Mouse (Mus musculus) spleen, postnatal 14 days (tissue): ENCODE measurements at regions not wholly inside any gene's neighbourhood (a gene's known extent, or its start where the extent isn't known, plus 50 kb on each side); places are given as distances from the start of the nearest gene placed in this dataset.
"Not testable (repeated sequence)": the region's sequence is repeated elsewhere in the genome, so short reads cannot be mapped to it uniquely, and the experiment has no call there.

Experiments
- DNase-seq, 2 experiments: peaks; one replicate each; pipeline ENCODE4 v3.0.0; 2021 to 2022; ENCODE audit warnings: low spot score in 2 of 2

GRCm38 (mm10) chr1:7388627-7389026, 2580.9 kb downstream of the Gm37988 start:
- no peak for DNase-seq

DNA sequence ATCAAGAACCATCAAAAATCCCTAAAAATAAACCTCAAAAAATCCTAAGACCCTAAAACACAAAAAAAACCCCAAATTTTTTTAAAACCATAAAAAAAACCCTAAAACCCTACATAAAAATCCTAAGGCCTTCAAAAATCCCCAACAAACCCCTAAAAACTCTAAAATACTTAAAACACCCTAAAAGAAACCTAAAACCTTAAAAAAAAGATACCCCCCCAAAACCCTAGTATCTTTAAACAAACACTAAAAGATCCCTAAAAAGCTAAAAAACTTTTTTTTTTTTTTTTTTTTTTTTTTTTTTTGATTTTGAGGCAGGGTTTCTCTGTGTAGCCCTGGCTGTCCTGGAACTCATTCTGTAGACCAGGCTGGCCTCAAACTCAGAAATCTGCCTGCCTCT, 2585.8 kb downstream of the Gm37988 start:
- no peak for DNase-seq

DNA sequence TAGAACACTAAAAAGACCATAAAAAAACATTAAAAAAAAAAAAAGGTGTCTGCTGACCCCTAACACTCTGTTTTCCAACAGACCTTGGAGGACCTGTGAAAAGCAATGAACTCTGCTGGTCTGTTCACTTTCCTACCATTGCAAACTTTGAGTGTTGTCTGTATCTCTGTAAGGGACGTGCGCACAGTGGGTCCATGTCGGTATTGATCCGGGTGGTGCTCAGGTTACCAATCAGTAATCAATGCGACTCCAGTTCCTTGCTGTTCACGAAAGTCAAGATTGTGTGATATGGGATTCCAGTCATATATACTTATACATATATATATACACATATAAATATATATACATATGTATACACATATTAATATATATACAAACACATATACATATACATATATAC, 2586.5 kb downstream of the Gm37988 start:
- no peak for DNase-seq

- DNase-seq = no peak
These were observed 2587.8 kb downstream of the Gm37988 start for GRCm38 (mm10) chr1:7395527-7395926.

DNA sequence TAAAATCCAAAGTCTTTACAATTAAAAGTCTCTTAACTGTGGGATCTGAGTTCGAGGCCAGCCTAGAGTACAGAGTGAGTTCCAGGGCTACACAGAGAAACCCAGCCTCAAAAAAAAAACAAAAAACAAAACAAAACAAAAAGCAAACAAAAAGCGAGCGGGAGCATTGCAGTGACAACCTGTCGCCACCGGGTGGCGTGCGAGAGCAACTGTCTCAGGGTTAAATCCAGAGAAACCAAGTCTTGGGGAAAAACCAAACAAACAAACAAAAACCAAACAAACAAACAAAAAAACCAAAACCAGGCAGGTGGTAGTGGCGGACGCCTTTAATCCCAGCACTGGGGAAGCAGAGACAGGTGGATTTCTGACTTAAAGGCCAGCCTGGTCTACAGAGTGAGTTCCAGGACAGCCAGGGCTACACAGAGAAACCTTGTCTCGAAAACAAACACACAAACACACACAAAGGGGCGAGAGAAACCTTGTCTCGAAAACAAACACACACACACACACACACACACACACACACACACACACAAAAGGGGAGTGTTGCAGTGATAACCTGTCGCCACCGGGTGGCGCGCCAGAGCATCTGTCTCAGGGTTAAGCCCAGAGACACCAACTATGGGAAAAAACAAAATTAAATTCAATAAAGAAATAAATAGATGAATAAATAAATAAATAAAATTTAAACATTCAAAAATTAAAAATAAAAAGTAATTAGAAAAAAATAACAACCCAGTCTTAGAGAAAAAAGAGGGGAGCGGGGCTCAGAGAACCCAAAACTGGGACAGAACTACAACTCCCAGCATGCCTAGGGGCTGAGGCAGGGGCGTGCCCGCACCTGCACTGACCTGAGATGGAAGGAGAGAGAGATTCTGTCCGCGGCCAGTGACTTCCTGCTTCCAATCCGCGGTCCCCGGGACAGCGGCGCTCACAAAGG, 2589.4 kb downstream of the Gm37988 start:
- DNase-seq = peak; percentile 17 to 27

DNA sequence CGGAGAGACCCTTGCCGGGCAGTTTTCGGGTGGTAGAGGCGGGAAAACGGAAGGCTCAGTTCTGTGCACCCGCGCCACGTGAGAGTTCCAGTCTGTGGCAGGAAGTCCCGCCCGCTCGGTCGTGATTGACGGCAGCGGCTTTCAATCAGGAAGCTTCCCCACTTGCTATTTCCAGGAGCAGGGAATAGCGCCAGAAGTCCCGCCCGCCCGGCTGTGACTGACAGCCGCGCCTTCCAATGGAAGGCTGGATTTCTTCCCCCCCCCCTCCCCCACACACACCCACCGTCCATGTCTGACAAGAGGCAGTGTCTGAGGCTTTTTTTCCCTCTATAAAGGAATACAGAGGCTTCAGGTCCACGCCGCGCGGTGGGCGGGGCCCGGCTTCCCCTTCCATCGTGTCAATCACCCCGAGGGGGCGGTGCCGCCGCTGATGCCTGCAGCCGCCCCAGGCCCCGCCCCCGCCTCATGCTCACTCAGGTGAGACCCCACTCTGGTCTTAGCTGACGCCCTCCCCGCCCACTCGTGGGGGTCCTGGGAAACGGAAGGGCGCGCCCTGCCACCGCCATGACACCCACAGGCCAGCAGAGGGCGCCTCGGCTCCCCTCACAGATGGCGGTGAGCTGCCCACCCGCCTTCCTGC, 2590.2 kb downstream of the Gm37988 start:
- peak; percentile 89 to 90 for DNase-seq

DNA sequence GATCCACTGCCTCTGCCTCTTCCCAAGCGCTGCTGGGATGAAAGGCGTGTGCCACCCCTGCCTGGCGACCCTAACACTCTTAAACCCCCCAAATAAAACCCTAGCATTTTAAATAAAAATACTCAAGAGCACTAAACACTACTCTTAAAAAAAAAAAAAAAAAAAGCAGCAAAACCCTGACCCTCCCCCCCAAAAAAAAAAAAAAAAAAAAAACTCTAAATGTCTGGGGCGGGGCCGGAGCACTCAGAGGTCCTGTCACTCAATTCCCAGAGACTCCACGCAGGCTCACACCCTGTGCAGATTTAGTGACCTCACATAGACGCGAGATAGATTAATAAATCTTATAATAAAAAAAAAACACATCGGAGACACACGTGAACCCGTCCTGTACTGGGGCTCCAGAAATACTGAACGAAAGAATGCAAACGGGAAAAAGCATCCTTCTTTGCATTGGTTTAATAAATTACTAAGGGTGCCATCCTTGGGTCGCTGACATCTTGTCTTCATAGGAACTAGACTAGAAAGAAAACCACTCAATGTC, 2591.1 kb downstream of the Gm37988 start:
- DNase-seq = no peak

DNA sequence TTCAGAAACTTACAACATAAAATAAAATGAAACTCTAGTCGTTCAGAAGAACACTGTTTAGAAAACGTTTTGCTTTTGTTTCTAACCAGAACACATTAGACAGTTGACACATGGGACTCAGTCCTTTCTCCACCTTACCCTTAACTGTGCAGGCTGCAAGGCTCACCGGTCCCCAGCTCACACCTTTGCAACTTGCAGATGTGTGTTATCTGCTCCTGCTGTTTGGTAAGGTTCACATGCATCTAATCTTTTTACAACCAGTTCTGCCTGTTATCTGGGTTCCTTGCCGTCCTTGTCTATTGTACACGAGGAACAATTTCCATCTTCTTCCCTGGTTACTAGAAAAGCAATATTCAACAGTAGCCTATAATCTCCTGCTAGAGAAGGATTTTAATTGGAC, 2598.0 kb downstream of the Gm37988 start:
- DNase-seq = not testable (repeated sequence)

DNA sequence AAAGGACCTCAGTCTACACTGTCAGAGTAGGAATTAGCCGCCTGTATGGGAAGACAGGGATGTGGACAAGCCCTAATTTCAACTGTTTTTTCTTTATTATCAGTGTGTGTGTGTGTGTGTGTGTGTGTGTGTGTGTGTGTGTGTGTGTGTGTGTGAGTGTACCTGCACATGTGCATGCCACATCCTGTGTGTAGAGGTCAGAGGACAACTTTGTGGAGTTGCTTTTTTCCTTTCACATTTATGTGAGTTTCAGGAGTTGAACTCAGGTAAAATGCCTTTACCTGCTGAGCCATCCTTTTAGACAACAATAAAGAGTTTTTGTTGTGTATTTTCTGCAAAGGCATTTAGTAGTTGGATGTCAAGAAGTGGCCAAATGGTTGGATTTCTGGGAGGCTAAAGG, 2606.8 kb downstream of the Gm37988 start:
- no peak for DNase-seq

DNA sequence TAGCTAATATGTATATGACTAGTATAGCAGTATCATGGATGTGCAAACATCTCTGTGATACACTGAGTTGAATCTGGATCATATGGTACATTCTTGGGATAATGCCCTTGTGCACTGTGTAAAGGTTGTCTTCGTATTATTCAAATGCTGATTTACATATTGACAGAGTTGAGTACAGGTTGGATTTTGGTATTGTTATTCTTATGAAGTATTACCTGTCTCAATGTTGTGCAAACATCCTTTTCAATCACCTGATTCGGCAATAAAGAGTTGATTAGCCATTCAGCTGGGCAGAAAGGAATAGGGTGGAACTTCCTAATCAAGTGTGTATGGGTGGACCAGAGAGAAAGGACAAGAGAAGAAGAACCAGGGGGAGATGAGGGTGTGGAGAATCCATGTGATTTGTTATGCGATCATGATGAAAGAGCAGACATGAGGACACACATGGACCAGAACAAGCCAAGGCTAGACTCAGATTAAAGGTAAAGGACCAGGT, 2644.0 kb downstream of the Gm37988 start:
- no peak for DNase-seq

DNA sequence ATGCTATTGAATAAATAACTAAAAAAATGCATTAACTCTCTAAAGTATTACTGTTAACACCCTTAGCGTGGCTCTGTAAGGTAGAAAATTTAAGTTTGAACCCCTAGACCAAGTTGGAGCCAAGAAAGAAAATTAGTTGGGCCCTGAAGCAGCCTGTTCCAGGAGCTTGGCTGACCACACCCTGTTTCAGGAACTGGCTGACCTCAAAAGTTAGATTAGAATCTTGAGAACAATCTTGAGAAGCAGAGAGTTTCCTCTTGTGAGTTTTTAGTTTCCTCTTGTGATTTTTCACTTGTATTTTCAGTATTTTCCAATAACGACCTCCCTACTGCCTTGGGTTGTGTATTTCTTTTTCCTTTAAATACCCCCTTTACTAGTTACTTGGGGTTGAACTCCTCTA, 2647.2 kb downstream of the Gm37988 start:
- no peak for DNase-seq

GRCm38 (mm10) chr1:7457895-7458294, 2650.2 kb downstream of the Gm37988 start:
- DNase-seq = no peak

DNA sequence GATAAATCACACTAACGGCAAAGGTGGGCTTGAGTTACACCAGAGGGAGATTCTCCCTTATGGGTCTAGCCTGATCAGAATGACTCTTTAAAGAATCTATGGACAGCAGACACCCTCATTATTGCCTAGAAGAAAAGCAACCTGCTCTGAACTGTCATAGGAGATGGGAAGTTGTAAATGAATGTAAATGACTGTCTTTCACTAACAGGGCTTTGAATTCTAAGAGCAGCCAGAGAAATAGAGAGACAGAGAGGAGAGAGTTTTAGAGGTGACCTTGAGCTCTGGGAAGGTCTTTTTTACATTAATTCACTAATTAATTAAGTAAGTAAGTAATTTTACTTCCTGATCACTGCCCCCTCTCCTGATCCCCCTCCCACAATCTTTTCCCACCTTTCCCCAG, 2686.4 kb downstream of the Gm37988 start:
- no peak for DNase-seq

- no peak for DNase-seq
These were observed 2691.3 kb downstream of the Gm37988 start for GRCm38 (mm10) chr1:7499042-7499441.

DNA sequence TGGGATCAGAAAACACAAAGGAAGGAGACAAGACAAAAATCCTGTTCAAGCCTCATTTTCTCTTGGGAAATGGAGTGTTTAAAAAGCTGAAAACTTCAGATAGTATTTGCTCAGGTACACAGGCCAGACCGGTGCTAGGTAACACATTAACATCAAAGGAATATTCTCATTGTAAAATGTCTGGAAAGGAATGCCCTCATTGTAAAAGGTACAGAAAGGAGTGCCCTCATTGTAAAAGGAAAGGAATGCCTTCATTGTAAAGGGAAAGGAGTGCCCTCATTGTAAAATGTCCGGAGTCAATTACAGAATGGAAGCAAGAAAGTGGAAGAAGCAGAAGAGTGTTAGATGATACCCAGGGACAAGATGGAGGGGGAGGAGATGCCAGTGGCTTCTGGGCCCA, 2694.7 kb downstream of the Gm37988 start:
- no peak for DNase-seq

DNA sequence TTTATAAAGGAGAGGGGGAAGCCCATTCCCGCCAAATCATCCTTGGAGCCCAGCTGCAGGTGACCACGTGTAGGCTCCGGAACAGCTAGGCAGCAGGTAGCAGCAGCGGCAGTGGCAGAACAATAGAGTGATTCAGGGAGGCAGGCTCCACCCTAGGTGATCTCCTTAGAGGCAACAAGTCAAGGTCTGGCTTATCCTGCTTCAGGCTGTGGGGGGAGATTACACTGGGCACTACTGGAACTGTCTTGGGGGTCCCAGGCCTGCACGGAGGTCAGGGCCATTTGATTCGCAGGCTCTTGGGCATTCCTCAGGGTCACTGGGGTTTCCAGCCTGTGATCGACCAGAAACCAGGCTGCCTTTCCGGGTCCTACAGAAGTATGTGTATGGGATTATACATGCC, 2711.1 kb downstream of the Gm37988 start:
- no peak for DNase-seq

- DNase-seq = no peak
These were observed 2725.8 kb downstream of the Gm37988 start for GRCm38 (mm10) chr1:7533506-7533905.

- no peak for DNase-seq
These were observed 2727.5 kb downstream of the Gm37988 start for GRCm38 (mm10) chr1:7535191-7535590.

DNA sequence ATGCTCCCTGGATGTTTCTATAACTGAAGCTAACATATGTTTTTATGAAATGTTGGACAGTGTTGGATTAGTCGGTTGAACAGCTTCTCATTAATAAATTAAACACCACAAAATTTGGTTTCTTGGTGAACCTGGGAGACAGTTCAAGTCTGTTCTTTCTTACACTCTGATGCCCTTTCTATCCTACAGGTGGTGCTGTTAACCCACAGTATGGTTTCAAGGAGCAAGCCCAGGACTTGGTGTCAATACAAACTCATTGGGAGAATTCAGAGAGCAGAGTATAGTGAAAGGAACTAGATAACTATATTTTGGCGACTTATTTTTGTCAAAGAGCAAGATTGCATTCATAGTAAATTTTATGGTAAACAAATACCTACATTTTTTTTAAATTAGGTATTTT, 2735.8 kb downstream of the Gm37988 start:
- DNase-seq = no peak

- no peak for DNase-seq
These were observed 2740.6 kb downstream of the Gm37988 start for GRCm38 (mm10) chr1:7548261-7548660.

DNA sequence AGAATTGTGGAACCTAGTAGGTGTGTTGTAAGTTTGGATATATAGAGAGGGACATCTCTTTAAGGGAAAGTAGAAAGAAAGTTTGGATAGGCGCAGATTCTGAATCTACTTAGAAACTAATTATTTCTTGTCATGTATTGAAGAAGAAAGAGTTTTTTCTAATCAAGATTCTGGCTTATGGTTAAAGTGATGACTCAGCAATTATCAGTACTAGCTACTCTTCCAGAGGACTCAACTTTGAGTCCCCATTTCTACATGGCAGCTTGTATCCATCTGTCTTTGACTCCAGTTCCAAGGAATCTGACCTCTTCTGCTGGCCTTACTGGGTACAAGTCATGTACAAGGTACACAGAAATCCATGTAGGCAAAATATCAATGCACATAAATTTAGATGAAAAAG, 2767.1 kb downstream of the Gm37988 start:
- DNase-seq = no peak

DNA sequence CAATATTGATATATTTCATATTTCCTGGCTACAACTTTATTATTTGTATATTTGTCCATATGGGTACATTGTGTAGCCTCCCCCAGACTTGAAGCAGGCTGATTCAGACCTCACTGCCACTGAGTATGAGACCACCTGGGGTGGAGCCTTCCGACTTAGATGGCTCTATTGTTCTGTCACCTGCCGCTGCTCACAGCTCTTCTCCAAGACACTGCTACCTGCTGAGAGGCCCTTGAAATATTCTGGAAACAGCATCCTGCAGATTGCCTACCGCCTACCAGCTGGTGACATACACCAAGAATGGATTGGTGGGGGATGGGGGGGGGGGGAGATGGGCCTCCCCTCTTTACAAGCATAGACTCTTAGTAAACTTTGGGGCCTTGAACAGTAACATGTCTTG, 2778.7 kb downstream of the Gm37988 start:
- no peak for DNase-seq

DNA sequence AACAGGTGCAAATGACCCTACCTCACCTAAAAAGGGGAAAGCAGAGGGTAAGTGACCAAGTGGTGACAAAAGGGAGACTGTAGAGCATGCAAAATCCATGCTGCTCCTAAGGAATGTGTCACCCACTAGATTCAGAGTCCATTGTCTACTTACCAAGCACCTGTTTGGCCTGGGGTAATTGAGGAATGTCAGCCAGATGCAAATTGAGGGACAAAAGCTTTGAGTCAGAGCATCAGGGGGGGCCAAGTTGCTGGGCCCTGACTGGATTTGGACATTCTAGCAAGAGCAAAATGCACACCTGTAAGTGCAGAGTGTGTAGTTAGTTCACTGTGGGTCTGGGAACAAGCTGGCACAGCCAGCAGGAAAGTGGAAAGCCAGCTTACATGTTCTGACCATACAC, 2783.6 kb downstream of the Gm37988 start:
- no peak for DNase-seq
